Mouse (Mus musculus): ENCODE measurements at regions not wholly inside any gene's neighbourhood (a gene's known extent, or its start where the extent isn't known, plus 50 kb on each side); places are given as distances from the start of the nearest gene placed in this dataset.

- TF ChIP-seq CTCF (conservative IDR thresholded peaks at IDR 0.05; ENCODE audit: low read length) (no peak), NANOG (IDR thresholded peaks at IDR 0.05; ENCODE audit: borderline replicate concordance, low read length) (no peak), POU5F1 (IDR thresholded peaks at IDR 0.05; ENCODE audit: borderline replicate concordance, low read length) (no peak)
Measured at GRCm38 (mm10) chr6:147769180-147769579, 277.9 kb upstream of the Far2 start.
